Comparison of ENCODE assay signal across 7 mouse cellular contexts in the genomic region with DNA sequence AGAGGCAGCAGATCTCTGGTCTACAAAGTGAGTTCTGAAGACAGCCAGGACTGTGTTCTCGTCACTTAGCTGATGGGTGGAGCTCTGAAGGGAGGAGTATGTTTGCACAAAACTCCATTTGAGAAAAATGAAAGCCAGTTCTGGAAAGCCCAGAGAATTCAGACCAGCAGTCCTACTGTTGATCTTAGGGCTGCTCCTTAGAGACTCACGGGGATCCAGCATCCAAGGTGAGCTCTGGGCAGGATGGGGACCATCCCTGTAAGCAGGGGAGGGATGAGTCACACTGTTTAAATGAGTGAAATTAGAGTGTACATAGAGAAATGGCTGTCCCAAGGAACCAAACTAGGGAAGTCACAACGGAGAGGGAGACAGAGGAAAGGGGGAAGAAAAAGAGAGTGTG. TPM values are rescaled to one million over a fixed set of nuclear protein-coding genes. Genes with fewer than 3 reads are reported as not detected.
DNase-seq lines count a peak whose midpoint lies in the region; ATAC-seq and TF ChIP-seq lines count a peak whose summit lies in the region.

A gene (plus strand): TSS at position 102 of the 400 bp plus-strand sequence.

- no peak within 1 kb of the TSS; the same call in 1 of the 2 replicates for H3K9ac ChIP-seq in CH12.LX (ENCODE audit: insufficient read depth, low read depth)
- H3K9ac ChIP-seq in forebrain, embryonic 16.5 days (replicated peaks; ENCODE audit: low read depth, low read length) = peak within 1 kb of the TSS; percentile 42
- H3K9ac ChIP-seq in intestine, embryonic 15.5 days = peak within 1 kb of the TSS; percentile 50

- TF ChIP-seq RAD21 in CH12.LX (IDR thresholded peaks at IDR 0.05; ENCODE audit: low read depth, low read length) = no peak

- peaks cover 58% of the 10 kb centered on the region for H3K27me3 ChIP-seq in CH12.LX (replicated peaks)
- no peaks in the 10 kb centered on the region for H3K27me3 ChIP-seq in forebrain, embryonic 16.5 days (replicated peaks; ENCODE audit: control insufficient read depth, insufficient read depth, low read length)
- H3K27me3 ChIP-seq in intestine, embryonic 15.5 days (replicated peaks) = no peaks in the 10 kb centered on the region

- H3K4me3 ChIP-seq in CH12.LX (replicated peaks in 1 of 3; ENCODE audit: low read depth in 2 of 3, low read length in 2 of 3, poor library complexity in 1 of 3) = peak within 1 kb of the TSS in 2 of 3 experiments; percentile 15 to 37
- peak within 1 kb of the TSS; percentile 35 for H3K4me3 ChIP-seq in forebrain, embryonic 16.5 days (replicated peaks; ENCODE audit: low read length)
- peak within 1 kb of the TSS; percentile 36 for H3K4me3 ChIP-seq in intestine, embryonic 15.5 days (replicated peaks)

- ATAC-seq in forebrain, embryonic 16.5 days = 0 out of 2 replicates have a peak, but pooled peaks have one; percentile 20
- peak; percentile 60 for ATAC-seq in intestine, embryonic 15.5 days

- no peak for TF ChIP-seq POLR2A in CH12.LX (IDR thresholded peaks at IDR 0.05; ENCODE audit: low read depth, low read length)

- dilution Hi-C loops in CH12.LX (cut with MboI; ENCODE audit: extremely low pct_ligation_motif_present, extremely low pct_unique_long_range_greater_than_20kb, low sequenced_read_pairs) = no loop called here

- WGBS in forebrain, embryonic 16.5 days = 24% methylated on average over 3 of the region's 3 CpGs
- 6% methylated on average over 3 of the region's 3 CpGs for WGBS in intestine, embryonic 15.5 days

- H3K27ac ChIP-seq in CH12.LX (ENCODE audit: insufficient read depth, low read depth) = no peak within 1 kb of the TSS
- peak within 1 kb of the TSS; percentile 53; the same call in 1 of the 2 replicates for H3K27ac ChIP-seq in forebrain, embryonic 16.5 days (ENCODE audit: low read length)
- peak within 1 kb of the TSS; percentile 94 for H3K27ac ChIP-seq in intestine, embryonic 15.5 days

- TF ChIP-seq CTCF in CH12.LX (conservative IDR thresholded peaks at IDR 0.05 in 1 of 2, IDR thresholded peaks at IDR 0.05 in 1 of 2; ENCODE audit: low read depth in 2 of 2, low read length in 2 of 2) = no peak

- no peaks in the 10 kb centered on the region for H3K79me2 ChIP-seq in CH12.LX (replicated peaks; ENCODE audit: control insufficient read depth, extremely low read depth, insufficient read depth, poor library complexity, severe bottlenecking)

- peak within 1 kb of the TSS; percentile 67 for H3K4me2 ChIP-seq in CH12.LX (ENCODE audit: insufficient read depth, low read depth, poor library complexity, severe bottlenecking)
- peak within 1 kb of the TSS; percentile 50 for H3K4me2 ChIP-seq in forebrain, embryonic 16.5 days (ENCODE audit: low read length)
- peak within 1 kb of the TSS; percentile 75 for H3K4me2 ChIP-seq in intestine, embryonic 15.5 days (replicated peaks)

- TF ChIP-seq EP300 in CH12.LX (IDR thresholded peaks at IDR 0.05; ENCODE audit: low read length) = no peak

- H3K9me3 ChIP-seq in CH12.LX (replicated peaks; ENCODE audit: low read length) = no peaks in the 10 kb centered on the region
- H3K9me3 ChIP-seq in forebrain, embryonic 16.5 days (ENCODE audit: control insufficient read depth, low read length) = no peaks in the 10 kb centered on the region
- H3K9me3 ChIP-seq in intestine, embryonic 15.5 days = no peaks in the 10 kb centered on the region

- no peaks in the 10 kb centered on the region for H3K4me1 ChIP-seq in CH12.LX (ENCODE audit: control insufficient read depth in 1 of 2, insufficient read depth in 2 of 2)
- peaks cover 4% of the 10 kb centered on the region; the same call in 1 of the 2 replicates for H3K4me1 ChIP-seq in forebrain, embryonic 16.5 days (replicated peaks; ENCODE audit: control insufficient read depth, insufficient read depth, low read length)
- H3K4me1 ChIP-seq in intestine, embryonic 15.5 days (replicated peaks) = peaks cover 3% of the 10 kb centered on the region; the same call in 1 of the 2 replicates

- no peaks in the 10 kb centered on the region for H3K36me3 ChIP-seq in CH12.LX (replicated peaks in 1 of 2; ENCODE audit: control insufficient read depth in 1 of 2, insufficient read depth in 1 of 2, low read length in 1 of 2)
- H3K36me3 ChIP-seq in forebrain, embryonic 16.5 days (ENCODE audit: control insufficient read depth, insufficient read depth) = no peaks in the 10 kb centered on the region
- H3K36me3 ChIP-seq in intestine, embryonic 15.5 days = no peaks in the 10 kb centered on the region

- DNase-seq in 3T3-L1 (ENCODE audit: low read depth, low spot score) = peak; percentile 22
- DNase-seq in CH12.LX (ENCODE audit: extremely low read depth) = no peak
- peak; percentile 40 for DNase-seq in lung, postnatal 14 days
- DNase-seq in layer of hippocampus, postnatal 10 days (ENCODE audit: low spot score in 2 of 2) = no peak
- no peak for DNase-seq in layer of hippocampus, adult 9-11 months

- in situ Hi-C loops in CH12.LX (cut with MboI; ENCODE audit: low pct_ligation_motif_present, low pct_unique_long_range_greater_than_20kb, low sequenced_read_pairs) = no loop called here

TF ChIP-seq in CH12.LX, 34 proteins besides CTCF, POLR2A, EP300 and RAD21:
- no peak for TF ChIP-seq JUN (IDR thresholded peaks at IDR 0.05; ENCODE audit: insufficient read depth, low read depth, low read length)
- TF ChIP-seq HCFC1 (IDR thresholded peaks at IDR 0.05; ENCODE audit: low read depth, low read length) = no peak
- TF ChIP-seq ZKSCAN1 (IDR thresholded peaks at IDR 0.05; ENCODE audit: borderline replicate concordance, low read depth, low read length) = no peak
- no peak for TF ChIP-seq CHD1 (IDR thresholded peaks at IDR 0.05; ENCODE audit: low read depth, low read length)
- no peak for TF ChIP-seq MAX (IDR thresholded peaks at IDR 0.05; ENCODE audit: low read length)
- no peak for TF ChIP-seq E2F4 (IDR thresholded peaks at IDR 0.05; ENCODE audit: insufficient replicate concordance, low read depth, low read length)
- no peak for TF ChIP-seq IRF4 (IDR thresholded peaks at IDR 0.05; ENCODE audit: low read depth, low read length)
- no peak for TF ChIP-seq MAFK (IDR thresholded peaks at IDR 0.05; ENCODE audit: insufficient replicate concordance, low read length)

RNA-seq across cellular contexts. Expression of the gene that starts here (rescaled TPM):
- total RNA-seq in CH12.LX (2012; rRNA removed) = not detected in 2 replicates
- not detected in 2 replicates for total RNA-seq in CH12.LX (2014; rRNA removed)
- polyA plus RNA-seq in CH12.LX (2012; ENCODE audit: insufficient read length, low read depth) = not detected in 2 replicates
- polyA plus RNA-seq in forebrain, embryonic 16.5 days (2015; fragmentation: Nextera tagmentation; extraction: Ambion mirVana) = 0.30 and 0.46 TPM in 2 replicates
- polyA plus RNA-seq in intestine, embryonic 15.5 days (2015; fragmentation: Nextera tagmentation; extraction: Ambion mirVana) = 0.73 TPM in 2 replicates
- total RNA-seq in layer of hippocampus, postnatal 10 days (2021) = 1 to 10 TPM; 1.5 to 2.2 TPM

Comparison
In these comparisons a context has a peak if more than half of its experiments do, and no peak if none do; other contexts are left out.
1. Peak in ATAC-seq, H3K4me3 ChIP-seq, H3K27ac ChIP-seq, H3K9ac ChIP-seq and H3K4me2 ChIP-seq in forebrain, embryonic 16.5 days; RNA of the gene not detected or under 1 TPM.
2. Peak in ATAC-seq, H3K4me3 ChIP-seq, H3K27ac ChIP-seq, H3K9ac ChIP-seq and H3K4me2 ChIP-seq in intestine, embryonic 15.5 days; RNA of the gene not detected or under 1 TPM.
3. DNase-seq: peak in 3T3-L1 (single experiment) and lung, postnatal 14 days (single experiment); none in CH12.LX (single experiment), layer of hippocampus, postnatal 10 days (0 of 2) and layer of hippocampus, adult 9-11 months (single experiment).
4. Peak in every context shown above with its lines, with median percentiles within 50 percentile points of each other: H3K4me2 ChIP-seq and H3K4me3 ChIP-seq.